Mouse (Mus musculus) embryonic facial prominence, embryonic 14.5 days (tissue): ENCODE data around the gene Fam124b. TPM values are rescaled to one million over a fixed set of nuclear protein-coding genes. Genes with fewer than 3 reads are reported as not detected.

Source experiments
- ATAC-seq: fragments of 200-750 bp; cut with Nextera tagmentation; 2 replicates; pipeline ENCODE4 v1.8.0; 2017; ENCODE audit warnings: low read depth, moderate number of reproducible peaks, moderate TSS enrichment
- DNase-seq: peaks from one replicate; pipeline ENCODE4 v3.0.0-alpha.2; 2015; ENCODE audit warnings: low spot score
- H3K27ac ChIP-seq: fragments of 300-500 bp; sonication (generic); replicated peaks from 2 replicates; pipeline ENCODE4 v1.5.1; 2014; ENCODE audit warnings: low read depth, mild to moderate bottlenecking, low read length, moderate library complexity
- H3K27me3 ChIP-seq: fragments of 300-500 bp; sonication (generic); replicated peaks from 2 replicates; pipeline ENCODE4 v1.6.1; 2014; ENCODE audit warnings: low read length; ENCODE audit not compliant: control insufficient read depth, insufficient read depth
- H3K36me3 ChIP-seq: fragments of 300-500 bp; sonication (generic); 2 replicates; pipeline ENCODE4 v1.6.1; 2014; ENCODE audit warnings: low read length, mixed read lengths; ENCODE audit not compliant: control insufficient read depth, insufficient read depth
- H3K4me1 ChIP-seq: fragments of 300-500 bp; sonication (generic); 2 replicates; pipeline ENCODE4 v1.6.1; 2014; ENCODE audit warnings: antibody characterized with exemption, low read length; ENCODE audit not compliant: control insufficient read depth, insufficient read depth
- H3K4me2 ChIP-seq: fragments of 300-500 bp; sonication (generic); 2 replicates; pipeline ENCODE4 v1.6.1; 2014; ENCODE audit warnings: low read depth, mild to moderate bottlenecking, low read length, moderate library complexity, mixed read lengths
- H3K4me3 ChIP-seq: fragments of 300-500 bp; sonication (generic); 2 replicates; pipeline ENCODE4 v1.5.1; 2014; ENCODE audit warnings: low read depth, mild to moderate bottlenecking, low read length
- H3K9ac ChIP-seq: fragments of 300-500 bp; sonication (generic); 2 replicates; pipeline ENCODE4 v1.6.1; 2014; ENCODE audit warnings: low read depth, mild to moderate bottlenecking, low read length, moderate library complexity, mixed read lengths
- H3K9me3 ChIP-seq: fragments of 300-500 bp; sonication (generic); 2 replicates; pipeline ENCODE4 v1.6.1; 2016; ENCODE audit warnings: low read length; ENCODE audit not compliant: control insufficient read depth
- WGBS: fragments of 180-500 bp; shearing (Covaris S2); extraction: QIAGEN DNeasy Blood & Tissue Kit; methylation state at CpG from one replicate; pipeline ENCODE4 v1.1.7; 2014; 5-methylcytosine and 5-hydroxymethylcytosine counted together
- polyA plus RNA-seq: library from polyadenylated mRNA; unstranded; fragments of >200 nt; fragmentation: Nextera tagmentation; extraction: Ambion mirVana; gene quantifications from 2 replicates; pipeline ENCODE4 v1.2.1, GENCODE M21; 2014

Gene Fam124b
- polyA plus RNA-seq, 1 experiment from 2014 or later, result 1.4 TPM

- Histone ChIP-seq H3K27me3 (no peaks in the 10 kb centered on the region), H3K27ac (no peak overlapping the region), H3K36me3 (no peaks in the 10 kb centered on the region), H3K9ac (no peak overlapping the region), H3K4me3 (no peak overlapping the region), H3K4me1 (no peaks in the 10 kb centered on the region), H3K4me2 (no peak overlapping the region), H3K9me3 (no peaks in the 10 kb centered on the region)
- DNase-seq (no peak), ATAC-seq (no peak)
- 63% methylated on average over 6 of the region's 6 CpGs for WGBS
Measured at GRCm38 (mm10) chr1:80162943-80163342, 55.3 kb downstream of the Fam124b start.

GRCm38 (mm10) chr1:80159586-80159985 lies 58.7 kb downstream of the Fam124b start:
- Histone ChIP-seq H3K9me3 (no peaks in the 10 kb centered on the region), H3K27me3 (no peaks in the 10 kb centered on the region), H3K36me3 (no peaks in the 10 kb centered on the region), H3K4me2 (no peak overlapping the region), H3K4me1 (no peaks in the 10 kb centered on the region), H3K27ac (no peak overlapping the region), H3K4me3 (no peak overlapping the region), H3K9ac (no peak overlapping the region)
- no peak for DNase-seq
- ATAC-seq, result no peak

- Histone ChIP-seq H3K27ac (no peak overlapping the region), H3K4me2 (no peak overlapping the region), H3K36me3 (no peaks in the 10 kb centered on the region), H3K9ac (no peak overlapping the region), H3K4me1 (no peaks in the 10 kb centered on the region), H3K4me3 (no peak overlapping the region), H3K27me3 (no peaks in the 10 kb centered on the region), H3K9me3 (no peaks in the 10 kb centered on the region)
- WGBS, result 67% methylated on average over 1 of the region's 1 CpGs
- ATAC-seq (no peak), DNase-seq (no peak)
Measured at GRCm38 (mm10) chr1:80154902-80155301, 63.4 kb downstream of the Fam124b start.

- no peak overlapping the region for H3K4me2 ChIP-seq
- H3K4me1 ChIP-seq, result no peaks in the 10 kb centered on the region
- no peaks in the 10 kb centered on the region for H3K9me3 ChIP-seq
- H3K36me3 ChIP-seq, result no peaks in the 10 kb centered on the region
- ATAC-seq, result no peak
- DNase-seq, result no peak
- no peak overlapping the region for H3K4me3 ChIP-seq
- no peak overlapping the region for H3K27ac ChIP-seq
- H3K9ac ChIP-seq, result no peak overlapping the region
- WGBS, result 75% methylated on average over 7 of the region's 7 CpGs
- no peaks in the 10 kb centered on the region for H3K27me3 ChIP-seq
Measured at GRCm38 (mm10) chr1:80153125-80153716, 65.1 kb downstream of the Fam124b start.

GRCm38 (mm10) chr1:80150681-80151080 lies 67.6 kb downstream of the Fam124b start:
- DNase-seq, result no peak
- no peak overlapping the region for H3K27ac ChIP-seq
- no peak overlapping the region for H3K4me3 ChIP-seq
- no peak overlapping the region for H3K9ac ChIP-seq
- no peaks in the 10 kb centered on the region for H3K36me3 ChIP-seq
- no peak for ATAC-seq
- H3K27me3 ChIP-seq, result no peaks in the 10 kb centered on the region
- no peaks in the 10 kb centered on the region for H3K4me1 ChIP-seq
- H3K4me2 ChIP-seq, result no peak overlapping the region
- no peaks in the 10 kb centered on the region for H3K9me3 ChIP-seq

Other genes with a start within 250 kb of the Fam124b start
- gene Cul3, start 122.0 kb upstream of the Fam124b start, polyA plus RNA-seq, result 57.1 and 63.4 TPM in 2 replicates
- gene Gm45261, start 243.0 kb upstream of the Fam124b start, polyA plus RNA-seq, result not detected in 2 replicates